Mouse (Mus musculus) hindlimb bud, embryonic 11.5 days (tissue): ENCODE measurements around the gene Trim67.
"Not testable (repeated sequence)": the region's sequence is repeated elsewhere in the genome, so short reads cannot be mapped to it uniquely, and the experiment has no call there.

Experiments
- DNase-seq: peaks from one replicate; pipeline ENCODE4 v3.0.0-alpha.2; 2012; ENCODE audit warnings: low read depth, low spot score; ENCODE audit errors: extremely low spot score

The Trim67 gene

GRCm38 (mm10) chr8:124831531-124831930 is 38.6 kb downstream of the Trim67 start:
- no peak for DNase-seq

- no peak for DNase-seq
These were observed 39.0 kb downstream of the Trim67 start for GRCm38 (mm10) chr8:124831941-124832340.

GRCm38 (mm10) chr8:124833430-124834205 is 40.7 kb downstream of the Trim67 start:
- DNase-seq = no peak

- no peak for DNase-seq
These were observed 43.0 kb downstream of the Trim67 start for GRCm38 (mm10) chr8:124835848-124836247.

- no peak for DNase-seq
These were observed 43.4 kb downstream of the Trim67 start for GRCm38 (mm10) chr8:124836273-124836672.

- DNase-seq = no peak
These were observed 44.0 kb downstream of the Trim67 start for GRCm38 (mm10) chr8:124836907-124837306.

GRCm38 (mm10) chr8:124837956-124838355 is 45.1 kb downstream of the Trim67 start:
- DNase-seq = no peak

- DNase-seq = no peak
These were observed 46.5 kb downstream of the Trim67 start for GRCm38 (mm10) chr8:124839371-124839770.

GRCm38 (mm10) chr8:124840900-124841299 is 48.0 kb downstream of the Trim67 start:
- DNase-seq = no peak

GRCm38 (mm10) chr8:124841775-124842174 is 48.9 kb downstream of the Trim67 start:
- no peak for DNase-seq

- not testable (repeated sequence) for DNase-seq
These were observed 50.0 kb downstream of the Trim67 start for GRCm38 (mm10) chr8:124842929-124843328.

- no peak for DNase-seq
These were observed 52.2 kb downstream of the Trim67 start for GRCm38 (mm10) chr8:124845131-124845530.

GRCm38 (mm10) chr8:124845573-124845972 is 52.7 kb downstream of the Trim67 start:
- DNase-seq = no peak

- no peak for DNase-seq
These were observed 60.6 kb downstream of the Trim67 start for GRCm38 (mm10) chr8:124853511-124853910.

- no peak for DNase-seq
These were observed 66.6 kb downstream of the Trim67 start for GRCm38 (mm10) chr8:124859466-124859865.

GRCm38 (mm10) chr8:124860188-124860587 is 67.3 kb downstream of the Trim67 start:
- DNase-seq = no peak

GRCm38 (mm10) chr8:124862321-124863162 is 69.7 kb downstream of the Trim67 start, which contains the start of the genes Gnpat and 2810004N23Rik:
Gene Gnpat (plus strand): TSS chr8:124863033.
Gene 2810004N23Rik (minus strand): TSS chr8:124863120.
- DNase-seq = peak; percentile 62

- no peak for DNase-seq
These were observed 70.3 kb downstream of the Trim67 start for GRCm38 (mm10) chr8:124863163-124863677.

- no peak for DNase-seq
These were observed 70.8 kb downstream of the Trim67 start for GRCm38 (mm10) chr8:124863729-124864128.

GRCm38 (mm10) chr8:124866669-124867068 is 73.8 kb downstream of the Trim67 start:
- DNase-seq = no peak

- no peak for DNase-seq
These were observed 74.2 kb downstream of the Trim67 start for GRCm38 (mm10) chr8:124867126-124867525.

GRCm38 (mm10) chr8:124869708-124870107 is 76.8 kb downstream of the Trim67 start:
- no peak for DNase-seq
